Mouse (Mus musculus): ENCODE measurements around the gene Amhr2.

GRCm38 (mm10) chr15:102424657-102425056 is 20.5 kb upstream of the Amhr2 start:
- TF ChIP-seq CTCF (conservative IDR thresholded peaks at IDR 0.05; ENCODE audit: low read length), result no peak
- no peak for TF ChIP-seq POU5F1 (IDR thresholded peaks at IDR 0.05; ENCODE audit: borderline replicate concordance, low read length)

Data from E14TG2a.4 (cell line).